Mouse (Mus musculus) limb, embryonic 15.5 days (tissue): ENCODE data around the gene Il2rb. TPM values are rescaled to one million over a fixed set of nuclear protein-coding genes. Genes with fewer than 3 reads are reported as not detected.

Experiments used
- ATAC-seq: fragments of 200-750 bp; cut with Nextera tagmentation; 2 replicates; pipeline ENCODE4 v1.8.0; 2017; ENCODE audit warnings: low read depth, moderate TSS enrichment; ENCODE audit not compliant: insufficient number of reproducible peaks, low FRiP score, low TSS enrichment
- H3K27ac ChIP-seq: fragments of 300-500 bp; sonication (generic); 2 replicates; pipeline ENCODE4 v1.5.1; 2015; ENCODE audit warnings: moderate library complexity, mild to moderate bottlenecking, inconsistent platforms
- H3K27me3 ChIP-seq: fragments of 300-500 bp; sonication (generic); 2 replicates; pipeline ENCODE4 v1.6.1; 2015; ENCODE audit warnings: inconsistent platforms
- H3K36me3 ChIP-seq: fragments of 300-500 bp; sonication (generic); 2 replicates; pipeline ENCODE4 v1.6.1; 2015; ENCODE audit warnings: inconsistent platforms
- H3K4me1 ChIP-seq: fragments of 300-500 bp; sonication (generic); 2 replicates; pipeline ENCODE4 v1.6.1; 2015; ENCODE audit warnings: inconsistent platforms
- H3K4me2 ChIP-seq: fragments of 300-500 bp; sonication (generic); 2 replicates; pipeline ENCODE4 v1.6.1; 2015; ENCODE audit warnings: mild to moderate bottlenecking, inconsistent platforms
- H3K4me3 ChIP-seq: fragments of 300-500 bp; sonication (generic); 2 replicates; pipeline ENCODE4 v1.5.1; 2015; ENCODE audit warnings: mild to moderate bottlenecking, inconsistent platforms
- H3K9ac ChIP-seq: fragments of 300-500 bp; sonication (generic); 2 replicates; pipeline ENCODE4 v1.6.1; 2015; ENCODE audit warnings: inconsistent platforms
- H3K9me3 ChIP-seq: fragments of 300-500 bp; sonication (generic); 2 replicates; pipeline ENCODE4 v1.6.1; 2016; ENCODE audit warnings: inconsistent platforms
- WGBS: fragments of 180-500 bp; shearing (Covaris S2); methylation state at CpG from one replicate; pipeline ENCODE4 v1.1.7; 2015; 5-methylcytosine and 5-hydroxymethylcytosine counted together
- polyA plus RNA-seq: library from polyadenylated mRNA; unstranded; fragments of >200 nt; fragmentation: Nextera tagmentation; extraction: Ambion mirVana; gene quantifications from 2 replicates; pipeline ENCODE4 v1.2.1, GENCODE M21; 2015

The Il2rb gene
- polyA plus RNA-seq, 1 experiment from 2014 or later: 0.36 TPM

DNA sequence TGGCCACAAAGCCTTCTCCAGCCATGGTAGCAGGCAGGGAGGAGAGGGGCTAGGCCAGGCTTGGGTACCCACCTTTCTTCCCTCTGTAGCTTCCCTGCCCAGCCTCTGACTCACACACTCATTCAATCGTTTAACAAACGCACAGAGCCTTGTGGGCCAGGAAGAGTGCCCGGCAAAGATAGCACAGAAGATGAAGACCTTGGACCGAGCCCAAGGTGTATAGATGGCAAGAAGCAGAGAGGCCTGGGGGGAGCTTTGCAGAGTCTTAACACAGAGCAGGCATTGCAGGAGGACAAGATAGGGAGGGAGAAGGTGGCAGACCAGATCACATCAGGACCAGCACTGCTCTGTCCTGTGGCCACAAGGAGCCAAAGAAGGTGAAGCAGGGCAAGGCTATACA, 39.9 kb downstream of the Il2rb start:
- Histone ChIP-seq H3K4me1 (peaks cover 14% of the 10 kb centered on the region), H3K36me3 (no peaks in the 10 kb centered on the region), H3K4me3 (no peak overlapping the region), H3K9ac (no peak overlapping the region), H3K27ac (no peak overlapping the region), H3K4me2 (no peak overlapping the region), H3K27me3 (no peaks in the 10 kb centered on the region), H3K9me3 (no peaks in the 10 kb centered on the region)
- WGBS: 73% methylated on average over 4 of the region's 4 CpGs
- no peak; the same call in 1 of the 2 replicates for ATAC-seq

GRCm38 (mm10) chr15:78452929-78453328, 42.1 kb downstream of the Il2rb start:
- 69% methylated on average over 3 of the region's 3 CpGs for WGBS
- no peaks in the 10 kb centered on the region for H3K36me3 ChIP-seq

GRCm38 (mm10) chr15:78451201-78451600, 43.9 kb downstream of the Il2rb start:
- no peak overlapping the region for H3K4me2 ChIP-seq

More at GRCm38 (mm10) chr15:78452929-78453328, 42.1 kb downstream of the Il2rb start:
- Histone ChIP-seq H3K4me3 (no peak overlapping the region), H3K27ac (no peak overlapping the region), H3K9ac (no peak overlapping the region), H3K27me3 (no peaks in the 10 kb centered on the region), H3K9me3 (no peaks in the 10 kb centered on the region), H3K4me1 (peaks cover 23% of the 10 kb centered on the region), H3K4me2 (no peak overlapping the region)
- no peak for ATAC-seq

DNA sequence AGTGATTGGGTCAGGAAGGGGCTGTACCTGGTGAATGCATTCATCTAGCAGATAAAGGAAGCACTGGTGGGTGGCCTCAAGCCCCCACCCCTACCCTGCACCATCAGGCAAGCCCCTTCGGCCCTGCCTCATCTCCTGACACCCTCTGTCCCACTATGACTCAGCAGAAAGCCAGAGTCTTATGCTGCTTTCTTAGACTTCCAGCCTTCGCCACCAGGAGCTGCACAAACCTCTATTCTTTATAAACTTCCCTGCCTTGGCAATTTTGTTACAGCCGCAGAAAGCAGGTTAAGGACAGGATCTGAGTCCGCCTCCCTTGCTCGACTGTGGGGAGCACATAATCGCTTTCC, 44.7 kb downstream of the Il2rb start:
- no peak overlapping the region for H3K9ac ChIP-seq
- no peaks in the 10 kb centered on the region for H3K36me3 ChIP-seq
- H3K4me1 ChIP-seq: peaks cover 24% of the 10 kb centered on the region
- peak overlapping the region; percentile 51 for H3K27ac ChIP-seq
- ATAC-seq: no peak
- no peak overlapping the region for H3K4me3 ChIP-seq
- H3K9me3 ChIP-seq: no peaks in the 10 kb centered on the region
- H3K4me2 ChIP-seq: no peak overlapping the region
- 81% methylated on average over 6 of the region's 6 CpGs for WGBS
- no peaks in the 10 kb centered on the region for H3K27me3 ChIP-seq

More at GRCm38 (mm10) chr15:78451201-78451600, 43.9 kb downstream of the Il2rb start:
- no peaks in the 10 kb centered on the region for H3K36me3 ChIP-seq
- H3K27me3 ChIP-seq: no peaks in the 10 kb centered on the region
- H3K9me3 ChIP-seq: no peaks in the 10 kb centered on the region
- 64% methylated on average over 2 of the region's 2 CpGs for WGBS
- no peak overlapping the region for H3K27ac ChIP-seq
- no peak for ATAC-seq
- H3K9ac ChIP-seq: no peak overlapping the region
- no peak overlapping the region for H3K4me3 ChIP-seq
- H3K4me1 ChIP-seq: peaks cover 27% of the 10 kb centered on the region

- Histone ChIP-seq H3K27me3 (no peaks in the 10 kb centered on the region), H3K4me2 (no peak overlapping the region), H3K36me3 (no peaks in the 10 kb centered on the region), H3K4me3 (no peak overlapping the region), H3K9ac (no peak overlapping the region), H3K4me1 (peaks cover 20% of the 10 kb centered on the region), H3K9me3 (no peaks in the 10 kb centered on the region), H3K27ac (peak overlapping the region; percentile 51)
- ATAC-seq: no peak
- 32% methylated on average over 7 of the region's 7 CpGs for WGBS
These were observed 45.2 kb downstream of the Il2rb start for GRCm38 (mm10) chr15:78449694-78450418.

DNA sequence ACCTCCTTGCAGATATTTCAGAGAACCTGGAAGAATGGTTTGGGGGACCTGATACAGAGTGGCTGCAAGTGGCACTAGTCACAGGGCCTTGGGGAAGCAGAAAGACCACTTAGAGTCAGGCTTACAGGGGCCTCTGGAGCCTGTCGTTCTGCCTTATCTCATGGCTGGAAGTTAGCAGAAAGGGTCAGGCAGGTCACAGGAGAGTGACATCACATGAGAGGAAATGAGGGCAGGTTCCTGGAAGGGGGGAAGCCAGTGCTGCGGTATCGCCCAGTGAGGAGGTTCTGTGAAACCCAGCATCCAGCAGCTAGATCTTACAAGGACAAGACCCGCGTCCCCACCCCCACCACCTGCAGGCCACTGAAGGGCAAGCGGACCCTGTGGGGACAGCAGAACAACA, 45.9 kb downstream of the Il2rb start:
- Histone ChIP-seq H3K27me3 (no peaks in the 10 kb centered on the region), H3K4me1 (peaks cover 20% of the 10 kb centered on the region), H3K27ac (peak overlapping the region; percentile 51; the same call in 1 of the 2 replicates), H3K9me3 (no peaks in the 10 kb centered on the region), H3K36me3 (no peaks in the 10 kb centered on the region), H3K9ac (no peak overlapping the region), H3K4me2 (no peak overlapping the region), H3K4me3 (no peak overlapping the region)
- ATAC-seq: no peak
- WGBS: 66% methylated on average over 6 of the region's 6 CpGs

- peaks cover 20% of the 10 kb centered on the region for H3K4me1 ChIP-seq
- peak overlapping the region; percentile 17; the same call in 1 of the 2 replicates for H3K9ac ChIP-seq
- no peaks in the 10 kb centered on the region for H3K36me3 ChIP-seq
- no peaks in the 10 kb centered on the region for H3K27me3 ChIP-seq
- no peaks in the 10 kb centered on the region for H3K9me3 ChIP-seq
- H3K4me3 ChIP-seq: peak overlapping the region; percentile 37
- peak overlapping the region; percentile 75 for H3K4me2 ChIP-seq
- peak overlapping the region; percentile 90 for H3K27ac ChIP-seq
- 1% methylated on average over 22 of the region's 22 CpGs for WGBS
- no peak for ATAC-seq
These were observed 47.1 kb downstream of the Il2rb start for GRCm38 (mm10) chr15:78447746-78448535.

DNA sequence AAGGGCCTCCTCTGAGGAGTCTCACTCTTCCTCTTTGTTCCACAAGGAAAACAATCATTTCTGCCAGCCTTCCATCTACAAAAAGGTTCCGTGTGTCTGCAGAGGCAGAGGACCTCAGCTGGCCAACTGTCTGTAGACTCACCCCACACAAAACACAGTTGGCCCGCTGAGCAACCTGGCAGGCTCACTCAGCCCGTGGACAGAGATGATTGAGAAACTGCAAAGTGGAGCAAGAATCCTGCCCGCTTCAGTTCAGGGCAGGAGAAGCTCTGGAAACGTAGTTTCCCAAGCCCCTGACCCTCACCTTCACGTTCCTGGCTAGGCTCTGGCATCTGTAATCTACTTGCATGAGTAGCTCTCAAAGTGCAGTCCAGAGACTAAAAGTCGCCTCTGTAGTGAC, 48.0 kb downstream of the Il2rb start:
- peaks cover 16% of the 10 kb centered on the region for H3K4me1 ChIP-seq
- no peak overlapping the region for H3K9ac ChIP-seq
- H3K9me3 ChIP-seq: no peaks in the 10 kb centered on the region
- ATAC-seq: no peak
- WGBS: 47% methylated on average over 7 of the region's 7 CpGs
- no peak overlapping the region for H3K4me2 ChIP-seq
- H3K27ac ChIP-seq: no peak overlapping the region; the same call in 1 of the 2 replicates
- H3K36me3 ChIP-seq: no peaks in the 10 kb centered on the region; the same call in 1 of the 2 replicates
- no peaks in the 10 kb centered on the region for H3K27me3 ChIP-seq
- H3K4me3 ChIP-seq: no peak overlapping the region

DNA sequence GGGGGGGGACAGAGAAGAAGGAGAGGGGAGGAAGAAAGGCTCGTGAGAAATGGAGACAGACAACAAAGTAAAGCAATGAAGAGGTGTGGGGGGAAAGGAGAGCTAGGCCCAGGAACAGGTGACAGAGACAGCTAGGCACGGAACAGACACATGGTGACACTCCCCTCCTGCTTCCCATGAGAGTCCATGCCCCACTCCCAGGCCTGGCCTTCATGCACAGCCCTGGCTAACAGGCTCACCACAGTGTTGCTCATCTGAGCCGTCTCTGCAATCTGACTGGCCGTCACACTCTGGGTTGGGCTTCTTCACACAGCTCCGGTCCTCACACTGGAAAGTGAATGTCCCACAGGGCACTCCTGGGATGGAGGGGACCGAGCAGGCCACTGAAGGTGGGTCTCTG, 51.2 kb downstream of the Il2rb start:
- H3K4me2 ChIP-seq: no peak overlapping the region
- no peak for ATAC-seq
- no peaks in the 10 kb centered on the region; the same call in 1 of the 2 replicates for H3K36me3 ChIP-seq
- no peak overlapping the region for H3K9ac ChIP-seq
- no peak overlapping the region for H3K4me3 ChIP-seq
- H3K4me1 ChIP-seq: 0 out of 2 replicates have a peak, but pooled peaks cover 8% of the 10 kb centered on the region
- 48% methylated on average over 6 of the region's 6 CpGs for WGBS
- H3K9me3 ChIP-seq: no peaks in the 10 kb centered on the region
- H3K27ac ChIP-seq: no peak overlapping the region
- H3K27me3 ChIP-seq: no peaks in the 10 kb centered on the region

DNA sequence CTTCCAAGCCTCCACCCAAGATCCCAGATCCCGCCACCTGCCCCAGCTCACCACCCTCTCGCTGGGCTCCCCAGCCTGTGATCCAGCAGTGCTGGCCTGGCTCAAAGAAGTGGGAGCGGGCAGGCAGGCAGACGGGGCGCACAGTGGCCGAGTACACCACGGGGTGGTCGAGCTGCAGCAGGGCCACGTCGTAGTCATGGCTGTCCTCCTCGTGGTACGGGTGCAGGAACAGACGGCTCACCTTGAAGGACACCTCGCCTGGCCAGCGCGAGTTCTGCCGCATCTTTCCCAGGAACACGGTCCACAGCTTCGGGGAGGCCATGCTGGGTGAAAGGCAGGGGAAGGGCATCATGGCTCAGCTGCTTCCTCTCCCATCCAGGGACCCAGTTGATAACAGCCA, 52.8 kb downstream of the Il2rb start:
- H3K36me3 ChIP-seq: no peaks in the 10 kb centered on the region; the same call in 1 of the 2 replicates
- no peak overlapping the region for H3K4me2 ChIP-seq
- no peak for ATAC-seq
- H3K9ac ChIP-seq: no peak overlapping the region
- 91% methylated on average over 19 of the region's 19 CpGs for WGBS
- H3K4me1 ChIP-seq: peaks cover 15% of the 10 kb centered on the region
- H3K4me3 ChIP-seq: no peak overlapping the region
- no peak overlapping the region for H3K27ac ChIP-seq
- 0 out of 2 replicates have a peak, but pooled peaks cover 2% of the 10 kb centered on the region for H3K27me3 ChIP-seq
- no peaks in the 10 kb centered on the region for H3K9me3 ChIP-seq

- Histone ChIP-seq H3K4me3 (no peak overlapping the region), H3K4me1 (peaks cover 29% of the 10 kb centered on the region), H3K27me3 (0 out of 2 replicates have a peak, but pooled peaks cover 9% of the 10 kb centered on the region), H3K36me3 (peaks cover 8% of the 10 kb centered on the region), H3K4me2 (no peak overlapping the region), H3K9ac (no peak overlapping the region), H3K9me3 (no peaks in the 10 kb centered on the region), H3K27ac (no peak overlapping the region)
- ATAC-seq: no peak
- WGBS: 67% methylated on average over 9 of the region's 9 CpGs
These were observed 56.1 kb downstream of the Il2rb start for GRCm38 (mm10) chr15:78438973-78439372.

- 0 out of 2 replicates have a peak, but pooled peaks cover 9% of the 10 kb centered on the region for H3K27me3 ChIP-seq
- no peak overlapping the region for H3K27ac ChIP-seq
- no peak for ATAC-seq
- peaks cover 13% of the 10 kb centered on the region for H3K36me3 ChIP-seq
- 57% methylated on average over 8 of the region's 8 CpGs for WGBS
- H3K9ac ChIP-seq: no peak overlapping the region
- H3K9me3 ChIP-seq: no peaks in the 10 kb centered on the region
- no peak overlapping the region for H3K4me2 ChIP-seq
- peaks cover 29% of the 10 kb centered on the region for H3K4me1 ChIP-seq
- no peak overlapping the region for H3K4me3 ChIP-seq
These were observed 56.6 kb downstream of the Il2rb start for GRCm38 (mm10) chr15:78438505-78438904.
